Mouse (Mus musculus) layer of hippocampus, postnatal 25 days (tissue): ENCODE measurements around the gene Sumo3. TPM values are rescaled to one million over a fixed set of nuclear protein-coding genes. Genes with fewer than 3 reads are reported as not detected.

Experiments used
- microRNA-seq, 2 experiments: library from miRNA; unstranded; fragments of <30 nt; microRNA quantifications; one replicate each; pipeline ENCODE4 v1.2.0; 2021
- total RNA-seq, 2 experiments: library from RNA; stranded (reverse); gene quantifications; 2 replicates each; pipeline ENCODE4 v1.2.3; 2021

Sumo3 gene
- total RNA-seq, 2 experiments from 2014 or later = 116 to 128 TPM

Small RNA genes within 50 kb of the gene (microRNA-seq; reads per million reads assigned to microRNA genes)
- 9.9 to 65.3 reads per million in 2 experiments for gene Mir1930

Other genes starting within 250 kb of the Sumo3 start
- 100 to 1,000 TPM; 103 to 104 TPM for gene Adarb1, start 187.8 kb upstream of the Sumo3 start, total RNA-seq
- gene Fam207a, start 90.3 kb upstream of the Sumo3 start, total RNA-seq = 10 to 100 TPM; 32.8 to 33.1 TPM
- gene Itgb2, start 75.8 kb upstream of the Sumo3 start, total RNA-seq = 1 to 10 TPM; 3.4 to 4.1 TPM
- 10 to 100 TPM; 68.2 to 69.4 TPM for gene Pttg1ip, start 24.4 kb upstream of the Sumo3 start, total RNA-seq
- 10 to 100 TPM; 29.0 to 29.8 TPM for gene Gm49325, start 100 bp downstream of the Sumo3 start, total RNA-seq
- gene Ube2g2, start 16.2 kb downstream of the Sumo3 start, total RNA-seq = 10 to 100 TPM; 69.8 to 88.4 TPM
- not detected for gene Tspear, start 80.5 kb downstream of the Sumo3 start, total RNA-seq
- gene Gm19402, start 84.7 kb downstream of the Sumo3 start, total RNA-seq = not detected
- gene Gm9508, start 91.1 kb downstream of the Sumo3 start, total RNA-seq = not detected
- not detected for gene Gm10272, start 100.5 kb downstream of the Sumo3 start, total RNA-seq
- not detected for gene Gm10024, start 105.4 kb downstream of the Sumo3 start, total RNA-seq
- gene Gm10142, start 109.7 kb downstream of the Sumo3 start, total RNA-seq = not detected
- gene Krtap12-1, start 114.5 kb downstream of the Sumo3 start, total RNA-seq = not detected
- gene Gm10100, start 120.4 kb downstream of the Sumo3 start, total RNA-seq = not detected
- gene Gm18596, start 136.5 kb downstream of the Sumo3 start, total RNA-seq = not detected
- gene Gm9736, start 145.3 kb downstream of the Sumo3 start, total RNA-seq = not detected
- not detected for gene Gm3233, start 153.6 kb downstream of the Sumo3 start, total RNA-seq
- gene Gm3238, start 165.2 kb downstream of the Sumo3 start, total RNA-seq = not detected
- not detected for gene Gm7138, start 170.8 kb downstream of the Sumo3 start, total RNA-seq
- not detected for gene Gm3250, start 176.4 kb downstream of the Sumo3 start, total RNA-seq
- not detected for gene Gm7137, start 182.1 kb downstream of the Sumo3 start, total RNA-seq
- gene Gm9639, start 189.0 kb downstream of the Sumo3 start, total RNA-seq = not detected
- not detected for gene Gm19668, start 193.0 kb downstream of the Sumo3 start, total RNA-seq
- gene Gm9507, start 205.7 kb downstream of the Sumo3 start, total RNA-seq = not detected
- gene Gm2696, start 208.6 kb downstream of the Sumo3 start, total RNA-seq = not detected
- gene Krtap10-4, start 221.0 kb downstream of the Sumo3 start, total RNA-seq = not detected
- gene Krtap10-10, start 229.8 kb downstream of the Sumo3 start, total RNA-seq = not detected
- gene Gm36176, start 240.7 kb downstream of the Sumo3 start, total RNA-seq = not detected
- not detected for gene Gm10318, start 246.8 kb downstream of the Sumo3 start, total RNA-seq